Mouse (Mus musculus): ENCODE measurements around the gene Tanc1.

Tanc1 gene

DNA sequence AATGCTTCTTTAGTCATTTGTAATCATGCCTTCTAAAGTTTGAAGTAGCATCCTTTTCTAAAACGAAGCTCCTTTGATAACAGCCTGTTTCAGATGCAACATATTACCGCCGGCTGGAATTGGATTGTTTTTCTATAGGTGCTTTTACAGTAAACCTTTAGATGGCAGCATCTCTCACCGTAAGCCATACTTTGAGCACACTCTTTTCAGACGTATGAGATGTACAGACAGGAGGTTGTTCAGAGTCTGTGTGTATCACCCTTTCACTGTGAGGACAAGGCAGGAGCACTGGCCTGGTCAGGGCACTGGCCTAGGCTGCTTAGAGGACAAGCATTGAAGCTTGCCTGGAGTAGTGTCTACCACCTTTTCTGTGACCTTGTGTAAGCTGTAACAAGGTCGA, 145.2 kb downstream of the Tanc1 start:
- DNase-seq (ENCODE audit: low read depth, low spot score): no peak

GRCm38 (mm10) chr2:59758139-59758918, 146.5 kb downstream of the Tanc1 start:
- no peak for DNase-seq (ENCODE audit: low read depth, low spot score)

- no peak for DNase-seq (ENCODE audit: low read depth, low spot score)
Measured at GRCm38 (mm10) chr2:59760731-59761130, 148.9 kb downstream of the Tanc1 start.

DNA sequence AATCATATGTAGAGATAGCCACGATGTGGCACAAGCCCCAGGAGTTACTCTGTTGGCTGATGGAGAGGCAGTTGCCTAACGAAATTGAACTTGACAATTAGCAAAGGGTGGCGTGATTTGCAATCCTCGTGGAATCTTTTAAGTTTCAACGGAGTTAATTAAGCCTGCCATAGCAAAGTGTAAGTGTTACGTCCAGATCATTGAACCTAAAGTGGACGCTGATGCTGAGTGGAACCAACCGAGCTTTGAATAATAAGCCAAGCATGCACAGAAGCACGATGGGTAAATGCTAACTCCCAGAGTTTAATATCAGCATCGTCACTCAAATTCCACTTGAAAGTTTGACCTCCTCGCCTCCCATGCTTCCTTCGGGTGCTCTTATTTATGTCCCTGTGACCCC, 149.3 kb downstream of the Tanc1 start:
- no peak for DNase-seq (ENCODE audit: low read depth, low spot score)

DNA sequence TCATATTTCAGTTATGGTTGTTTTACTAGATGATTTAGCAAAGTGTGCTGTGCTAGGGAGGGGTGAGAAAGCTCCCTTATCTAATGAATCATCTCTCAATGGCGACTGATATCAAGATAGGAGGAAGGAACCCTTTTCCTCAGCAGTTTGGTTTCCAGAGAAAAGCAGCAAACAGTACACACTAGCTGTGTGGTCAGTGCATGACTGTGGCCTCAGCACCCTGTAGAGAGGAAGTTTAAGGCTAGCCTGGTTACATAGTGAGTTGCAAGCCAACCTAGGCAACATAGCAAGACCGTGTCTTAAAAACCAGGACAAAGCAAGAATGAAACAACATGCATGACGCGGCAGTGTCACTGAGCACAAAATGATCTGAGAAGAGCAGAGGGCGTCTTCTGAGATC, 150.4 kb downstream of the Tanc1 start:
- DNase-seq (ENCODE audit: low read depth, low spot score): no peak

- DNase-seq (ENCODE audit: low read depth, low spot score): no peak
Measured at GRCm38 (mm10) chr2:59765671-59766070, 153.8 kb downstream of the Tanc1 start.

DNA sequence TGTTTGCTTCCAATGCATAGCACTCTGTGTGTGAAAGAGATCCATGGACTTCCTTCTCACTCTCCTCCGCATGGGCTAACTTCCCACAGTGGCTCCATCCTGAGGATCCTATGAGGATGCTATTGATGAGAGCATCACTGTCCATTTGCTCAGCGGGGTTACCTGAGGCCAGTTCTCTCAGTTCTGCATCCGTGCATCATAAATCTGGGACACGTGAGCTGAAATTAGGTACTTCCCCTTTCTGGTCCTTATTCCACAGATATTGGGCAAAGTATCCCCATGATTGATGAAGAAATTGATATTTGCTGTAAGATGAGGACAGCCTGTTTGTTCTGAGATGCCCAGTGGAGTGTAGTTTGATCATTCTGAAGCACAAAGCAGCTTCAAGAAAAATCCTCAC, 156.1 kb downstream of the Tanc1 start:
- no peak for DNase-seq (ENCODE audit: low read depth, low spot score)

DNA sequence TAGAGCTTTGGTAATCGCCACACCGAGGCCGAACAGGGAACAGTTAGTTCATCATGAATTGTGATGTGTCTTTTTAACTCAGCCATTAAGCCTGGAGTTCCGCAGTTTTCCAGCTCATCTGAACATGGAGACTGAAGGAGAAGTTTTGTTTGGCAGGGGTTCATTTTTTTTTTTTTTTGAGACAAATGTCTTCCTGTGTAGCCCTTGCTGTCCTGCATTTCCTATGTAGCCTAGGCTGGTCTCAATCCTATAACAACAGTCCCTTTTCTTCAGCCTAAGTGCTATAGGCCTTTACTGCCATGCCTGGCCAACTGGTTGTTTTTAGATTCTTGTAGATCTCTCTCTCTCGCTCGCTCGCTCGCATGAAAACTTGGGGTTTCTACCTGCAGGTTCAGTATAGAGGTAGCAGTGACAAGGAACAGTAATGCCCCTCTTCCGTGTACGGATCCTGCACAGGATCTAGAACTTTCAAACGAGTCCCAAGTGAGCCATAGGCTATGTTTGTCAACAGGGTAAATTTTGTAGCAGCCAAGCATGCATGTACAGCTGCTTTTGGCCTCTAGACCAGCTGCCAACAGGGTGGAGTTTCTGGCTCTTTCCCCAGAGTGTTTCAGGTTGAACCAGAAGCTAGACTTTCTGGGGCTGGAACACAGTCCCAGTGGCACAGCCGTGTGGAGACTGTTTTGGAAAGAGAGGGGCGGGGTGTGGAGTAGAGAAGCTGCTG, 157.0 kb downstream of the Tanc1 start:
- no peak for DNase-seq (ENCODE audit: low read depth, low spot score)

DNA sequence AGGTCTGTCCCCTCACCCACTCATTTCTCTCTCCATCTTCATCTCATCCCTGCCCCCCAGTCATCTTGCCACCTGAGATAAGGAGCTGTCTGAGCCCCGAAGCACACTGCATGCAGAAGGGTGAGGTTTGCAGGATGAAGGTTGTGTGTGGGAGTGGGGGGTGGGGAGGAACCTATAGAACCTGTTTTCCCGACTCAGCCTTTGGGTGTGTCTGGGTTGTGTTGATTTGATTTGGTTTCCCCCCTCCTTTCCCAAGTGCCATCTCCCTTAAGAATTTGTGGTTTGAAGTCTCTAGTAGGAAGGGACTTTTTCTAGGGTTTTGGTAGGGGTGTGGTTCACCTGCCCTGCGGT, 157.5 kb downstream of the Tanc1 start:
- DNase-seq (ENCODE audit: low read depth, low spot score): no peak

GRCm38 (mm10) chr2:59771708-59772107, 159.9 kb downstream of the Tanc1 start:
- no peak for DNase-seq (ENCODE audit: low read depth, low spot score)

- no peak for DNase-seq (ENCODE audit: low read depth, low spot score)
Measured at GRCm38 (mm10) chr2:59772261-59772683, 160.4 kb downstream of the Tanc1 start.

DNA sequence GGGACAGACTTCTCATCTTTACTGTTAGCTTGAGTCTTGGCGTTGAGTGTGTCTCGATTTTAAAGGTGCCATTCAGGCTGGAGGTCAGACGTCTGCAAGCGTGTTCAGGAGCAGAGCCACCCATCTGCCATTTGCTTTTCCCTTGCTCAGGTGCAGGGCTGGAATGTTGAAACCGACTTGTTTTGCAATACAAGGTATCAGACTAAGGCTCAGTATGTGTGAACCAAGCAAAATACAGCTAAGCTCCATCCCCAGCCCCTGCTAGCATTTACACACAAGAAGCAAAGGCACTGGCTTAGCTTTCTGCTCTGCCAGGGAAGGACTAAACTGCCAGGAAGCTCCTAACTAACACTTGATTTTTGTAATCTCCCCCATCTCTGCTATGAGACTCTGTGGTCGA, 162.5 kb downstream of the Tanc1 start:
- DNase-seq (ENCODE audit: low read depth, low spot score): no peak

GRCm38 (mm10) chr2:59775148-59775547, 163.3 kb downstream of the Tanc1 start:
- DNase-seq (ENCODE audit: low read depth, low spot score): no peak

DNA sequence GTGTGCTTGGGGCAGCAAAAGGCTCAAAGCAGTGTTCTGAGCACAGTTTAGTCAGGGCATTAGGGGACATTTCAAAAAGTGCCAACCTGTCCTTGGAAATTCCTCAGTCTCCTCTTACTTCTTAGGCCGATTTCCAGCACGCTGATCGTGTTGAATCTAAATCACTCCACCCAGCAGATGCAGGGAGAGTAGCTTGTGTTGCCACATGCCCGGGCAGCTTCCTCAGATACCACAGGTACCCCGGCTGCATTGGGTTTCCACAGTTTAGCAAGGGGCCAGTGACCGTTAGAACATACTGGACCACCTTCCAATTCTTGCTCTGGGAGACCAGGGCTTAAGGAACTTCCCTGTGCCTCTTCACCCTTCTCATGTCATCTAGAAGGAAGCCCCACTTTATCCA, 164.0 kb downstream of the Tanc1 start:
- no peak for DNase-seq (ENCODE audit: low read depth, low spot score)

DNA sequence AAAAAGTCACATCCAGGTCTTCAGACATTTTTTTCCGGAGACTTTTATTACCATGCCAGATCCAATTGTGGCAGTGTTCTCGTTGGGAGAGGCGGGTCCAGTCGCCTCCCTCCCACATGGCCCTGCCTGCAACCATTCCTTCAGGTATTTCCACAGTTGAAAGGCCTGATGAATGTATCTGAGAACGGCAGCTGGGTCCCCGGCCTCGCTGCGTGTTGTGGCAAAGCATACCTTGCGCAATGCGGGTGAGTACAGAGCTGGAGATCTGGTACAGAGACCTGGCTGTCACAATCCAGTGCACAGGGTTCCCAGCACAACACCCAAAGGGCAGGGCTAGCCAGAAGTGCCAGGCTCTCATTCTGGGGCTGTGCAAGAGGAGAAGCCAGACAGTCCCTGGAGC, 167.5 kb downstream of the Tanc1 start:
- DNase-seq (ENCODE audit: low read depth, low spot score): no peak

DNA sequence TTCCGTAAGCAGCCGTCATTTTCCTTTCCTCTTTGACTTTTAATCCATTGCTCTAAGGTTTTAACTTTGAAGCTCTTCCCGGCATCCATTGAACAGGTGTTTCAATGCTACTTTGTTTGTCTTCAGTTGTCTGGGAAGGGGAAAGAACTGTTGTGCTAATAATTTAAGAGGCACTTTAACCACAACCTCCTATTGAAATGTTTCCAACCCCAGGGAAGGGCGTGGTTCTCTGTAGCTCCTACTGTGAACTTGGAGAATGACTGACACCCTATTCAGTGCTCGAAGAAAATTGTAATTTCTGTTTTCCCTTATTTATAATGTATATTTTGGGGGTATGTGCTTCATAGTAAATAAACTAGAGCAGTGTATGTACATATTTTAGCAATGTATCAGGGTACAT, 168.4 kb downstream of the Tanc1 start:
- no peak for DNase-seq (ENCODE audit: low read depth, low spot score)

GRCm38 (mm10) chr2:59783055-59783831, 171.4 kb downstream of the Tanc1 start:
- DNase-seq (ENCODE audit: low read depth, low spot score): no peak

DNA sequence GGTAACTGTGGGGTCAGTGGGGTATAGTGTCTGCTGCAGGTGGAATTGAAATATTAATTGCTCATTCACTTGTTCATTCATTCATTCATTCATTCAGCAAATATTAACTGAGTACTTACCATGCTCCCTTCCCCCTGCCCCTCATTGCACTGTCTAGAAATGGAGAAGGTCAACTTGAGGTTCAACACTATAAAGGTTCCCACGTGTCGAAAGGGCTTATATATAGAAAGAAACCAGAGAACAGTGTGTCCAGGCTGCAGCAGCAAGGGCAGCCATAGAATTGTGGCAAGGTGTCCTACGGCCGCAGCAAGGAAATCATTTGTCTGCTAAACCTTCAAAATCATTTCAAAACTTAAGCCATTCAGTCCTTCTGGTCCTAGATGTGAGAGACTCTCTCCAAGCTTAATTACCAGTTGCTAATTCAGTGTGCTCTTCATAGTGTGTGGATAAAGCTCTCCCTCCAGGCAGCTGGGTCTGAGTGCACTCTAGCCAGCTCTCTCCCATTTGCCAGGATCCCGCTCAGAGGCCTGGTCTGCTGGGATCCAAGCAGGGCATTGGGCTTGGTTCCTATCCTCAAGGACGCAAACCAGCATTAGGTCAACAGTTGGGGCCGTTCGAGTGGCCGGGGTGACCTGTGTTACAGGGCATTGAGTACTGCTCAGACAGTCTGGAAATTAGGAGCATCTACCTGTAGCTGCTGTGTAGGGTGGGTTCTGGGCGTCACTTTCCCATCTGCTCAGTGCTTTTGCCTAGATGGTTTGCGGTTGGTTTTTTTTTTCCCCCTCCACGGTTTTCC, 172.2 kb downstream of the Tanc1 start:
- no peak for DNase-seq (ENCODE audit: low read depth, low spot score)

DNA sequence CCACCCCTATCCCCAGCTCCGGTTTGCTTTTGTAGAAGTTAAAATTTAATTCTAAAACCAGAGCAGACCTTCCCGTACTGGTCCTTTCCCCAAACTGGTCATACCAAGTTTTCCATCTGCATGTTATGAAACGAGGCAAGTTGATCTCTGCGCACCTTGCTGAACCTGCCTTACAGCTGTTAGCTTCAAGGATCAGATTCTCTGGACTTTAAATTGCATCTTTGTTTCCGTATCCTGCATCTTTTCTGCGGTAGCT, 172.7 kb downstream of the Tanc1 start:
- DNase-seq (ENCODE audit: low read depth, low spot score): no peak

DNA sequence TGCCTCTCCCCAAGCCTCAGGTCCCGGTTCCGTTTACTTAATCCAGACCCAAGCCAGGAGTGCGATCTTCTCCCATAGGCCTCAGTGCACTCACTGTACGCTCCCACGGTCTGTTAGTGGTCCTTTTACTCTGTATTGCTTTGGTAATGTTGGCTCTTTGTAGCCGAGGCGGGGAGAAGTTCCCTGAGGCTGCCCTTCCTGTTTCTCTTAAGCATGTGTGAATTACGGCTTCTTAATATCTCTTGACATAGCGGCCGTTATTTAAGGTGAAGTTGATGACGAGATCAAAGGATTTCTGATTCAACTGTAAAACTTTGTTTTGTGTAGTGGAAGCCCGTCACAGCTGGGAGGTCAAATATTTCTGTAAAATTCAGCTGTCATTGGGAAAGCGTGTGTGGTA, 173.8 kb downstream of the Tanc1 start:
- DNase-seq (ENCODE audit: low read depth, low spot score): no peak

- no peak for DNase-seq (ENCODE audit: low read depth, low spot score)
Measured at GRCm38 (mm10) chr2:59788704-59789500, 177.1 kb downstream of the Tanc1 start.
